Mouse (Mus musculus): Measurements from ENCODE around the gene Gm10382. TPM values are rescaled to one million over a fixed set of nuclear protein-coding genes. Genes with fewer than 3 reads are reported as not detected.
A peak's percentile ranks its signal among the peaks of the same experiment; 100 is the strongest.
"Not testable (repeated sequence)": the region's sequence is repeated elsewhere in the genome, so short reads cannot be mapped to it uniquely, and the experiment has no call there.

Gm10382 gene
- polyA plus RNA-seq, 1 experiment = 0.15 TPM

GRCm38 (mm10) chr5:125408842-125409241 is 19.7 kb downstream of the Gm10382 start:
- TF ChIP-seq POLR2A (IDR thresholded peaks at IDR 0.05; ENCODE audit: low read depth, low read length) (no peak), CTCF (IDR thresholded peaks at IDR 0.05; ENCODE audit: extremely low read depth, insufficient read length, insufficient replicate concordance, low read depth, low read length) (no peak)
- H3K4me1 ChIP-seq (ENCODE audit: control insufficient read depth, insufficient read depth, insufficient read length, low read length) = peaks cover 10% of the 10 kb centered on the region; the same call in 1 of the 2 replicates
- H3K36me3 ChIP-seq (ENCODE audit: control insufficient read depth, insufficient read depth, low read length) = peaks cover 2% of the 10 kb centered on the region; the same call in 1 of the 2 replicates
- no peak overlapping the region for H3K27ac ChIP-seq (ENCODE audit: insufficient read depth, low read depth, low read length)
- WGBS = 5% methylated on average over 13 of the region's 13 CpGs
- peak overlapping the region; percentile 44 for H3K4me3 ChIP-seq (ENCODE audit: low read depth, low read length)
- H3K27me3 ChIP-seq (ENCODE audit: control insufficient read depth, insufficient read depth, low read length) = no peaks in the 10 kb centered on the region

DNA sequence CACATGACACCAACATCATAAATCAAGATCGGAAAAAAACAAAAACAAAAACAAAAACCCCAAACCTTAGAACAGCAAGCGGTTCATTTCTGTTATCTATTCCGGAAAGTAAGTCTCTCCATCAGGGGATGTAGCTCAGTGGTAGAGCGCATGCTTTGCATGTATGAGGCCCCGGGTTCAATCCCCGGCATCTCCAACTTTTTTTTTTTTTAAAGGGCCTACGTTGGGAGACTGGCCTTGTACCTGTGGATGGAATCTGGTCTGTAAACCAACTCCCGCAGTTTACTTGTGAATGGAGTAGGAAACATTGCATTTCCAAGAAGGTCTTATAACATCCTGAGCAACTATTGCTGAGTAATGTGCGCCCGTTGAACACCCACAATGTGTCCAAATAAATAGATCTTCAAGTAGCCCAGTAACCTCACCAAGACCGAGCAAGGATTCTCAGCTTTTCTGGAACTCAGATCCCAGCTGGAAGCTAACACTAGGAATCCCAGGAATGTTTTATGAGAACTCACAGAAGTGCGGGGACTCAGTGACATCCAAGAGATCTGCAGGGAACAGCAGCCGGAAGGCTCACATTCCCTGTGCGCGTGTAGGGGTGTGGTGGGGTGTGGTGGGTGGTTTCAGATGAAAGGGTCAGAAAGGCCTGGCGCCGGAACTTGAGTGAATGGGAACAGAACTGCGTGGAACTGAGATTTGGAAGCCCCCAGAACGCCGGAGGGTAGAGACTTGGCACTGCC is 20.4 kb downstream of the Gm10382 start:
- no peaks in the 10 kb centered on the region for H3K27me3 ChIP-seq (ENCODE audit: control insufficient read depth, insufficient read depth, low read length)
- no peak overlapping the region for H3K27ac ChIP-seq (ENCODE audit: insufficient read depth, low read depth, low read length)
- peak overlapping the region; percentile 44 for H3K4me3 ChIP-seq (ENCODE audit: low read depth, low read length)
- peaks cover 10% of the 10 kb centered on the region; the same call in 1 of the 2 replicates for H3K4me1 ChIP-seq (ENCODE audit: control insufficient read depth, insufficient read depth, insufficient read length, low read length)
- TF ChIP-seq POLR2A (IDR thresholded peaks at IDR 0.05; ENCODE audit: low read depth, low read length) (no peak), CTCF (IDR thresholded peaks at IDR 0.05; ENCODE audit: extremely low read depth, insufficient read length, insufficient replicate concordance, low read depth, low read length) (no peak)
- 27% methylated on average over 20 of the region's 20 CpGs for WGBS
- peaks cover 7% of the 10 kb centered on the region; the same call in 1 of the 2 replicates for H3K36me3 ChIP-seq (ENCODE audit: control insufficient read depth, insufficient read depth, low read length)

DNA sequence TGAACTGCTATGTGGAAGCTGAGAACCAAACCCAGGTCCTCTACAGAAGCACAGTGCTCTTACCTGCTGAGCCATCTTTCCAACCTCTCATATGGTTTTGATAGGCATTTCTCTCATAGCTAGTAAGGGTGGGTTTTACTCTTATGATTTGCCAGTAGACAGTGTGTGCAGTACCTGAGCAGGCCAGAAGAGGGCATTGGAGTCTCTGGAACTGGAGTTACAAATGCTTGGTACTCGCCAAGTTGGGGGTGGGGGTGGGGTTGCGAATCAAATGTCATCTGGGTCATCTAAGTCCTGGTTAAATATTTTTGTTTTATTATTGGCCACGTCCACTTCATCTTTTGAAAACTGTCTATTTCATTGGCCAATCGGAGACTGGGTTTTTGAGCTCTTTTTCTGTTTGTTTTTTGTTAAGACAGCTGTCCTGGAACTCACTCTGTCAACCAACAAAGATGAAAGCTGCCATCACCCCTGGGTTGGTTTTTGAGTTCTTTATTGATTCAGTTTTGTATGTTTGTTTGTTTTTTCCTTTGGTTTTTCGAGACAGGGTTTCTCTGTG is 22.9 kb downstream of the Gm10382 start:
- no peak for TF ChIP-seq POLR2A (IDR thresholded peaks at IDR 0.05; ENCODE audit: low read depth, low read length)
- TF ChIP-seq CTCF (IDR thresholded peaks at IDR 0.05; ENCODE audit: extremely low read depth, insufficient read length, insufficient replicate concordance, low read depth, low read length) = peak; percentile 45; the same call in 1 of the 2 replicates
- WGBS = 69% methylated on average over 5 of the region's 5 CpGs

GRCm38 (mm10) chr5:125412536-125412935 is 23.4 kb downstream of the Gm10382 start:
- 81% methylated on average over 8 of the region's 8 CpGs for WGBS
- H3K27ac ChIP-seq (ENCODE audit: insufficient read depth, low read depth, low read length); H3K27me3 ChIP-seq (ENCODE audit: control insufficient read depth, insufficient read depth, low read length); H3K4me1 ChIP-seq (ENCODE audit: control insufficient read depth, insufficient read depth, insufficient read length, low read length); H3K4me3 ChIP-seq (ENCODE audit: low read depth, low read length): not testable (repeated sequence)
- peaks cover 32% of the 10 kb centered on the region for H3K36me3 ChIP-seq (ENCODE audit: control insufficient read depth, insufficient read depth, low read length)

More for the DNA sequence above, 22.9 kb downstream of the Gm10382 start:
- Histone ChIP-seq H3K27me3 (ENCODE audit: control insufficient read depth, insufficient read depth, low read length) (no peaks in the 10 kb centered on the region), H3K4me1 (ENCODE audit: control insufficient read depth, insufficient read depth, insufficient read length, low read length) (peaks cover 2% of the 10 kb centered on the region; the same call in 1 of the 2 replicates), H3K27ac (ENCODE audit: insufficient read depth, low read depth, low read length) (no peak overlapping the region), H3K36me3 (ENCODE audit: control insufficient read depth, insufficient read depth, low read length) (peaks cover 31% of the 10 kb centered on the region), H3K4me3 (ENCODE audit: low read depth, low read length) (no peak overlapping the region)

- Histone ChIP-seq H3K27me3 (ENCODE audit: control insufficient read depth, insufficient read depth, low read length) (no peaks in the 10 kb centered on the region), H3K36me3 (ENCODE audit: control insufficient read depth, insufficient read depth, low read length) (peaks cover 37% of the 10 kb centered on the region), H3K4me1 (ENCODE audit: control insufficient read depth, insufficient read depth, insufficient read length, low read length) (no peaks in the 10 kb centered on the region), H3K27ac (ENCODE audit: insufficient read depth, low read depth, low read length) (no peak overlapping the region), H3K4me3 (ENCODE audit: low read depth, low read length) (no peak overlapping the region)
- TF ChIP-seq POLR2A (IDR thresholded peaks at IDR 0.05; ENCODE audit: low read depth, low read length) (no peak), CTCF (IDR thresholded peaks at IDR 0.05; ENCODE audit: extremely low read depth, insufficient read length, insufficient replicate concordance, low read depth, low read length) (no peak)
- WGBS = 85% methylated on average over 4 of the region's 4 CpGs
Observed at GRCm38 (mm10) chr5:125413763-125414162, 24.6 kb downstream of the Gm10382 start.

- peaks cover 52% of the 10 kb centered on the region for H3K36me3 ChIP-seq (ENCODE audit: control insufficient read depth, insufficient read depth, low read length)
- TF ChIP-seq CTCF (IDR thresholded peaks at IDR 0.05; ENCODE audit: extremely low read depth, insufficient read length, insufficient replicate concordance, low read depth, low read length) (no peak), POLR2A (IDR thresholded peaks at IDR 0.05; ENCODE audit: low read depth, low read length) (no peak)
- no peak overlapping the region for H3K4me3 ChIP-seq (ENCODE audit: low read depth, low read length)
- 84% methylated on average over 8 of the region's 8 CpGs for WGBS
- H3K27me3 ChIP-seq (ENCODE audit: control insufficient read depth, insufficient read depth, low read length) = no peaks in the 10 kb centered on the region
- no peak overlapping the region for H3K27ac ChIP-seq (ENCODE audit: insufficient read depth, low read depth, low read length)
- H3K4me1 ChIP-seq (ENCODE audit: control insufficient read depth, insufficient read depth, insufficient read length, low read length) = no peaks in the 10 kb centered on the region
Observed at GRCm38 (mm10) chr5:125416183-125416582, 27.1 kb downstream of the Gm10382 start.

- Histone ChIP-seq H3K27ac (ENCODE audit: insufficient read depth, low read depth, low read length) (no peak overlapping the region), H3K27me3 (ENCODE audit: control insufficient read depth, insufficient read depth, low read length) (no peaks in the 10 kb centered on the region), H3K4me1 (ENCODE audit: control insufficient read depth, insufficient read depth, insufficient read length, low read length) (no peaks in the 10 kb centered on the region), H3K36me3 (ENCODE audit: control insufficient read depth, insufficient read depth, low read length) (peaks cover 68% of the 10 kb centered on the region), H3K4me3 (ENCODE audit: low read depth, low read length) (no peak overlapping the region)
- WGBS = 85% methylated on average over 12 of the region's 12 CpGs
- TF ChIP-seq POLR2A (IDR thresholded peaks at IDR 0.05; ENCODE audit: low read depth, low read length) (no peak), CTCF (IDR thresholded peaks at IDR 0.05; ENCODE audit: extremely low read depth, insufficient read length, insufficient replicate concordance, low read depth, low read length) (no peak)
Observed at GRCm38 (mm10) chr5:125418636-125419035, 29.5 kb downstream of the Gm10382 start.
